Mouse (Mus musculus): ENCODE measurements at regions not wholly inside any gene's neighbourhood (a gene's known extent, or its start where the extent isn't known, plus 50 kb on each side); places are given as distances from the start of the nearest gene placed in this dataset.

DNA sequence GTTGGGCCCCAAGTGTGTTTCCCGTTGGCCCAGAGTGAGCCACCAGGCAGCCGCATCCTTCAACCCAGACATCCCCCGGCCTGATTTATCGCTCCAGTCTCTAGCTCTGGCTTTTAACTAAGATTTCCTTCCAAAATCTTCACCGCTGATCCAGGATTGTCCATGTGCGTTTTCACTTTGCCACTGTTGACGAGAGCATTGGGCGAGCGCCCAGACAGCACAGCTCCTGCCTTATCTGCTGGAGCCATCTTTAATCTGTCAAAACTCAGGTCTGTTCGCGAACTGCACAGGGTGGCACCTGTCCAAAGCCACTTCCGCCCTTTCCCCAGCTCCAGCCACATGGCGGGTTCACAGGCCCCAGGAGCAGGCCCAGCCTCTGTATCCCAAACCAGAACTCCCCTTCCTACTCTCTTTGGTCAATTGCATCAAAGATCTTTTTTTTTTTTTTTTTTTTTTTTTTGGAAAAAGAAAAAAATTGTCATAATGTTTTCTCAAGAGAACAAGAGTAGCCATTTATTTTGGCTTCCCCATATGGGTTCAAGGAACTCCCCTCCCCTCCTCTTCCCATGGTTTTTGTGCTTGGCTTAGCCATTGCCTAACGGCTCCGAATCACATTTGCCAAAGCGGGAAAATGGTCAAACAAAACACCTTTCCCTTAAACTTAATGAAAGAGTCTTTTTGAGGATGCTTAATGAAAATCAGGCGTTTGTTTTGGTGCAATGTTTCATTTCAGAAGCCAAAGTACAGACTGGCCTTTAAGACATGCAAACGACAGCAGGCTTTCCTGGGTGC lies 98.2 kb downstream of the Cyp26a1 start:
- Histone ChIP-seq H3K9ac (no peak overlapping the region), H3K4me2 (no peak overlapping the region), H3K4me1 (peaks cover 5% of the 10 kb centered on the region; the same call in 1 of the 2 replicates), H3K4me3 (no peak overlapping the region), H3K27me3 (replicated peaks) (no peaks in the 10 kb centered on the region), H3K36me3 (replicated peaks) (no peaks in the 10 kb centered on the region), H3K9me3 (no peaks in the 10 kb centered on the region), H3K27ac (no peak overlapping the region)
- WGBS: 90% methylated on average over 18 of the region's 18 CpGs
- no peak for ATAC-seq (replicated peaks)

DNA sequence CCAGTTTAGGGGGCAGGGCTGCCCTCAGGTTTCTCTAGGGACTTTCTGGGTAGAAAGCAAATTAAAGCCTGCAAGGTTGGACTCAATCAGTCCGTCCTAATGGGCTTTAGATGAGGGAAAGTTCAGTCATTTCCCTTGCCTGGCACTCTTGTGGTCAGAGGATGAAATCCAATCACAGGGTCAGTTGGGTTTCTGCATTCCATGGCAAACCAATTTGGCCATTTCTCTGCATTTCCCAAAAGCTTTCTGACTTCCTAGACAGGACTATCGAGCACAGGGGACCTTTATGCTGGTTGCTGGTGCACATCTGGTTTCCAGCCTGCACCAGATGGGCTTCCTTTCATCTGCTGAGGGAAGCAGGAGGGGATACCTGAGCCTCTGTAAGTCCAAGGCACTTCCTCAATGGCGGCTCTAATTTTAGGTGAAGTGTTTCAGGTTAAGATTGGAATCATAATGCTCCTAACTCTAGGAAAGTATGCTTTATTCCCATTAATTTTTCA lies 102.6 kb downstream of the Cyp26a1 start:
- no peaks in the 10 kb centered on the region for H3K9me3 ChIP-seq
- no peak overlapping the region for H3K4me2 ChIP-seq
- H3K27me3 ChIP-seq (replicated peaks): no peaks in the 10 kb centered on the region
- no peak overlapping the region for H3K4me3 ChIP-seq
- no peaks in the 10 kb centered on the region for H3K4me1 ChIP-seq
- WGBS: 86% methylated on average over 3 of the region's 3 CpGs
- H3K36me3 ChIP-seq (replicated peaks): no peaks in the 10 kb centered on the region
- H3K27ac ChIP-seq: no peak overlapping the region
- ATAC-seq (replicated peaks): no peak
- no peak overlapping the region for H3K9ac ChIP-seq

DNA sequence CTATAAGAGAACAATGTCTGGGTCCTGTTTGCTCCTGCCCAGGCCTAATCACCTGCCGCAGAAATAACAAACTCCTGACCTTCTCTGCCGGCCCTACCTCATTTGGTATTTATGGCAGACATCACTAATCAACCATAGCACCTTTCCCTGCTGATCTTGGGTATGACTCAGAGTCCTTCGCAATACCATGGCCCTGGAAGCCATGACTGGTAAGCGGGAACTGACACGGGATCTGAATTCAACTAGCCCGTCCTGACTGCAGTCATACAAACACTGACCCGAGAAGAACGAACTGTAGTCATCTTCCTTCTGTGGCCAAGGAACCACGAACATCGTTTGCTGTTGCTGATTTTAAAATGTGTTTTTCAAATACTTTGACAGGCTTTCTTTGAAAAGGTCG lies 112.1 kb downstream of the Cyp26a1 start:
- 92% methylated on average over 11 of the region's 11 CpGs for WGBS
- ATAC-seq (replicated peaks): no peak
- H3K27ac ChIP-seq: no peak overlapping the region

DNA sequence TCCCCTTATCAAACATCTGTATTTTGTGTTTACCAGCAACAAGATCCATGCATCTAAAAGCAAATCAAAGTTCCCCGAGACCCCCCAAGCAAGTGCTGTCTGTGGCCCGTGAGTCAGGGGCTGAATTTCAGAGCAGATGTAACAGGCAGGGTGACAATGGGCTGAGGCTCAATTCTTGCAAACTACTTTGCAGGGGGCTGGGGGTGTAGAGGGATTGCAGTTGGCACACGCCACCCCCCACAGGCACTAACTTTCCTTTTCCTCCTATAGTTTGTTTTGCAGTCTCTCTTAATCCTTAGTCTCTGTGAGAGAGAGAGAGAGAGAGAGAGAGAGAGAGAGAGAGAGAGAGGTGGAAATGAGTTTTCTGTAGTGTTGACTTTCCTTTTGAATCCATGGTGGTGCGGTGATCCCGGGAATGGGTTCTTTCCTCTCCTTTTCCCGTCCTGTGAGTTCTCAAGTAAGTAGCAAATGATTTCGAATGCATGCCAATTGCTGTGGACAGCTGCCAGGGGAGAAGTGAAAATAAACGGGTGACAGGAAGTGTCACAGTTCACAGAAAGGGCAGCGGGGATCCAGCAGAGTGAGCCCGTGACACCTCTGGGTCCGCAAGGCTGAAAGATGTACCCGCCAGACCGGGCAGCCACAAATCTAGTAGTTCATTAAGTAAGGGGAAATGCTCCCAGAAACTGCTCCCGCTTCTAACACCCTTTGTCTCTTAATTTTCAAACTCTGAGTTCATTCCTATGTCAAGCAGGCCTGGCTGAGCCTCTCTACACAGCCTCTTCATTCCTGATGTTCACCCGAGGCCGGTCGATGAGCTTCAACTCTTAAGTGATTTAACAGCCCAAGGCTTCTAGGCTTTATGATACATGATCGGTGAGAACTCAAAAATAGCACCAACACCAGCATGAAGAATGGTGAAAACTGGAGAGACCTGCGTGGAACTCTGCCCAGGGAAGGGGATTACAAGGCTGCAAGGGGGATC lies 116.8 kb downstream of the Cyp26a1 start:
- no peak for ATAC-seq (replicated peaks)
- Histone ChIP-seq H3K4me3 (no peak overlapping the region), H3K27me3 (replicated peaks) (0 out of 2 replicates have a peak, but pooled peaks cover 3% of the 10 kb centered on the region), H3K9ac (no peak overlapping the region), H3K4me1 (no peaks in the 10 kb centered on the region), H3K9me3 (no peaks in the 10 kb centered on the region), H3K36me3 (replicated peaks) (no peaks in the 10 kb centered on the region), H3K27ac (no peak overlapping the region), H3K4me2 (peak overlapping the region; percentile 7)
- 23% methylated on average over 19 of the region's 19 CpGs for WGBS

More for the DNA sequence above, 112.1 kb downstream of the Cyp26a1 start:
- Histone ChIP-seq H3K36me3 (replicated peaks) (no peaks in the 10 kb centered on the region), H3K4me2 (no peak overlapping the region), H3K4me3 (no peak overlapping the region), H3K27me3 (replicated peaks) (0 out of 2 replicates have a peak, but pooled peaks cover 3% of the 10 kb centered on the region), H3K4me1 (no peaks in the 10 kb centered on the region), H3K9ac (no peak overlapping the region), H3K9me3 (no peaks in the 10 kb centered on the region)

DNA sequence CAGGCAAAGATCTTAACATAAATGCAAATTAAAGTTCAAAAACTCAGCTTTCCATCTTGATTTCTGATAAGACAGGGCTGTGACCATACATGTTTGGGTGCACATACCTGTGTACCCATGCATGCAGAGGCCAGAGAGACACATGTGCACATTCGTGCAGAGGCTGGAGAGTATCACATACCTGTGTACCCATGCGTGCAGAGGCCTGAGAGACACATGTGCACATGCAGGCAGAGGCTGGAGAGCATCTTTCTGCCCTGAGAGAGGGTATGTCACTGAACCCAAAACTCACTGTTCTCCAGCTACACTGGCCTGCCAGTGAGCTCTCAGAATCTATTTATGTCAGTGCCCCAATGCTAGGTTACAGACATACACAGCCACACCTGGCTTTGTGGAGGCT lies 118.0 kb downstream of the Cyp26a1 start:
- H3K9me3 ChIP-seq: no peaks in the 10 kb centered on the region
- no peaks in the 10 kb centered on the region for H3K4me1 ChIP-seq
- no peak overlapping the region for H3K27ac ChIP-seq
- H3K9ac ChIP-seq: no peak overlapping the region
- 70% methylated on average over 2 of the region's 2 CpGs for WGBS
- no peak for ATAC-seq (replicated peaks)
- H3K4me3 ChIP-seq: no peak overlapping the region
- H3K36me3 ChIP-seq (replicated peaks): no peaks in the 10 kb centered on the region
- H3K4me2 ChIP-seq: no peak overlapping the region
- H3K27me3 ChIP-seq (replicated peaks): 0 out of 2 replicates have a peak, but pooled peaks cover 3% of the 10 kb centered on the region

DNA sequence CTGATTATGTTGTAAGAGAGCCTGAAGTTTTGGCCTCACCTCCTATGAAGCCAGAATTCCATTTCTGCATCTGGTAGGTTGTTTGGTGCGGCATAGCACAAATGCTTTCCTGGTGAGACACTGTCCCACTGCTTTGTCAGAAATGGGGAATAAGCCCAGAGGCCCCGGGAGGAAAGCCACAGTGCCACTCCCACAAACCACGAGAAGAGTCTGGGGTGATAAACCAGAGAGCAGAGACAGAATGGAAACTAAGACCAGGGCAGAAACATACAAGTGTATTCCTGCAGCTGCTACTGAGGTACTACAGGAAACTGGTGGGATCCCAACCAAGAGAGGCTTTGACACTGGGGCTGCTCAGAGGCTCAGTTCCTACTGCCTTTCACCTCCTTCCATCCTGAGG lies 123.6 kb downstream of the Cyp26a1 start:
- WGBS: 67% methylated on average over 3 of the region's 3 CpGs
- Histone ChIP-seq H3K27me3 (replicated peaks) (no peaks in the 10 kb centered on the region), H3K4me2 (no peak overlapping the region), H3K4me3 (no peak overlapping the region), H3K9me3 (no peaks in the 10 kb centered on the region), H3K4me1 (no peaks in the 10 kb centered on the region), H3K27ac (no peak overlapping the region), H3K36me3 (replicated peaks) (no peaks in the 10 kb centered on the region), H3K9ac (no peak overlapping the region)
- no peak for ATAC-seq (replicated peaks)

DNA sequence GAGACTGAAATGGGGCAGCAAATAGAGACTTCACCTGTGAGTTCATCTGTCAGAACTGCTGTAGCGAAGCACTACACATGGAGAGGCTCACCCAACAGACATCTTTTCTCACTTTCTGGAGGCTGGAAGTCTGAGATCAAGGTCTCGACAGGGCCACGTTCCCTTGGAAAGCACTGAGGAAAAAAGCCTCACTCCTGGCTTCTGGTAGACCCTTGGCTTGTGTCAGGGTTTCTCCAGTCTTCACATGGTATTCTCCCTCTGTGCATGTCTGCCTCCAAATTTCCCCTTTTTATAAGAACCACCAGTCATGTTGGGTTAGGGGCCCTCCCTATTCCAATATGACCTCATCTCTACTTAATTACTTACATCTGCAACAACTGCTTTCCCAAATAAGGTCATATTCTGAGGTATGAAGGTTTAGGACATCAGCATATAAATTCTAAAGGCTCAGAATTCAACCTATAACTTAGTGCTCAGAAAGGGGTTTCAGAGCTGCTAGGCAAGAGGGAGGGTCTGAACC lies 124.1 kb downstream of the Cyp26a1 start:
- Histone ChIP-seq H3K9ac (no peak overlapping the region), H3K27me3 (replicated peaks) (no peaks in the 10 kb centered on the region), H3K9me3 (no peaks in the 10 kb centered on the region), H3K4me2 (no peak overlapping the region), H3K4me1 (no peaks in the 10 kb centered on the region), H3K36me3 (replicated peaks) (no peaks in the 10 kb centered on the region), H3K27ac (no peak overlapping the region), H3K4me3 (no peak overlapping the region)
- WGBS: 83% methylated on average over 3 of the region's 3 CpGs
- ATAC-seq (replicated peaks): no peak

DNA sequence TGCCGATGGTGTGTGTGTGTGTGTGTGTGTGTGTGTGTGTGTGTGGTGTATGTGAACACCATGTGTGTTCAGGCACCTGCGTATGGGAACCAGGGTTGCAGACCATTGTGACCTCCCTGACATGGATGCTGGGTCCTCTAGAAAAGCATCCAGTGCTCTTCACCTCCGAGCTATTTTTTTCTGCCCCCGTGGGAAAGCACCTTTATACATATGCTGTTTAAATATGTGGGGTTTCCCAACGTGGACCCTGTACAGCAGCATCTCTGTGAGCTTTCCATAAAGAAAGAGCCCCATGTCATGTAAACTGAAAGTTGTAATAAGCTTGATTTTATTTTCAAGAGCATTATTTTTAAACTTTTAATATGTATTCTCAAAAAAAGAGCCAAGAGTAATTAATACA lies 126.6 kb downstream of the Cyp26a1 start:
- H3K36me3 ChIP-seq (replicated peaks): no peaks in the 10 kb centered on the region
- ATAC-seq (replicated peaks): no peak
- H3K9me3 ChIP-seq: no peaks in the 10 kb centered on the region
- 85% methylated on average over 5 of the region's 5 CpGs for WGBS
- no peak overlapping the region for H3K9ac ChIP-seq
- H3K27ac ChIP-seq: no peak overlapping the region
- H3K27me3 ChIP-seq (replicated peaks): no peaks in the 10 kb centered on the region
- no peaks in the 10 kb centered on the region for H3K4me1 ChIP-seq
- H3K4me3 ChIP-seq: no peak overlapping the region
- no peak overlapping the region for H3K4me2 ChIP-seq

DNA sequence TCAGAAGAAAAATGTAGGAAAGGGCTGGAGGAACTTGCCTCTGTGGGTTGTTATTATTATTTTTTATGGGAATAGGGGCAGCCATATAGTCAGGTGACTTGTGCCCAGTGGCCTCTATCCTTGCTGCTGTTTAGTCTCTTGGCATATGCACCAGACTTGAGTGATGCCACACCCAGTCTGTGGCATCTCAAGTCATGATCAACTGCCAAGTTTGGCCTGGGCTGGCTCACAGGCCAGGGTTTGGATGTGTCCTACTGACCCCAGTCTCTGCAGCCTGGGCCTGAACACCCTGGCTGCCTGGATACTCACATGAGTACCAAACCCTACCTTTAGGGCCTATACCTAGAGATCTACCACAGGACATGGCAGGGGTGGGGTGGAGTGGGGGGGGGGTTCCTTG lies 133.8 kb downstream of the Cyp26a1 start:
- H3K4me2 ChIP-seq: no peak overlapping the region
- no peak overlapping the region for H3K27ac ChIP-seq
- H3K4me1 ChIP-seq: no peaks in the 10 kb centered on the region
- H3K9ac ChIP-seq: no peak overlapping the region
- no peaks in the 10 kb centered on the region for H3K27me3 ChIP-seq (replicated peaks)
- H3K9me3 ChIP-seq: no peaks in the 10 kb centered on the region
- ATAC-seq (replicated peaks): no peak
- no peak overlapping the region for H3K4me3 ChIP-seq
- no peaks in the 10 kb centered on the region for H3K36me3 ChIP-seq (replicated peaks)

DNA sequence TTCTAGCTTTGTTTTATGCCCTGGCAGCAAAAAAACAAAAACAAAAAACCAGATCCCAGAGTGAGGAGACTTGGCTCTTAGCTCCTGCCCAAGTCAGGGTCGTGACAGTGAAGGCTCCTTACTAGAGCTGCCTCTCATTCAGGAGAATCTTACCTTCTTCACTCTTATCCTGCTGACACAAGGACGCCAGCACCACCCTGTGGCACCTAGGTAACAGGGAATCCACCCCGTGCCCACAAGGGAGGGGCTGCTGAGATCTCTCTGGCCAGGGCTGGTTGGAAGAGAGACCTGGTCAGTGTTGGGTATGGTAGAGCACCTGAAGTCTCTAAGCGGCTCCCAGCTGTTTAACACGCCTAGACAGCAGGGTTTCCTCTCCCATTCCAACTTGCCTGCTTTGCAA lies 139.3 kb downstream of the Cyp26a1 start:
- 46% methylated on average over 5 of the region's 5 CpGs for WGBS
- ATAC-seq (replicated peaks): no peak
- no peak overlapping the region for H3K4me3 ChIP-seq

More for the DNA sequence above, 139.3 kb downstream of the Cyp26a1 start:
- Histone ChIP-seq H3K27me3 (replicated peaks) (no peaks in the 10 kb centered on the region), H3K9ac (no peak overlapping the region), H3K36me3 (replicated peaks) (no peaks in the 10 kb centered on the region), H3K9me3 (no peaks in the 10 kb centered on the region), H3K27ac (no peak overlapping the region), H3K4me2 (no peak overlapping the region), H3K4me1 (no peaks in the 10 kb centered on the region)
